Mouse (Mus musculus) stomach, embryonic 14.5 days (tissue): ENCODE measurements around the gene Olfr910. TPM values are rescaled to one million over a fixed set of nuclear protein-coding genes. Genes with fewer than 3 reads are reported as not detected.

Experiments used
- ATAC-seq: fragments of 200-750 bp; cut with Nextera tagmentation; 2 replicates; pipeline ENCODE4 v1.8.0; 2017; ENCODE audit warnings: low read depth, moderate TSS enrichment; ENCODE audit not compliant: insufficient number of reproducible peaks, insufficient read depth, low FRiP score
- H3K27ac ChIP-seq: fragments of 300-500 bp; sonication (generic); 2 replicates; pipeline ENCODE4 v1.5.1; 2014; ENCODE audit warnings: mild to moderate bottlenecking, low read length, moderate library complexity, mixed read lengths
- H3K27me3 ChIP-seq: fragments of 300-500 bp; sonication (generic); 2 replicates; pipeline ENCODE4 v1.6.1; 2014; ENCODE audit warnings: low read length, control low read depth, mixed read lengths; ENCODE audit not compliant: control insufficient read depth, insufficient read depth
- H3K36me3 ChIP-seq: fragments of 300-500 bp; sonication (generic); 2 replicates; pipeline ENCODE4 v1.6.1; 2014; ENCODE audit warnings: mild to moderate bottlenecking, control low read depth, low read length, moderate library complexity, mixed read lengths; ENCODE audit not compliant: control insufficient read depth, insufficient read depth
- H3K4me1 ChIP-seq: fragments of 300-500 bp; sonication (generic); 2 replicates; pipeline ENCODE4 v1.6.1; 2014; ENCODE audit warnings: low read length, control low read depth, mixed read lengths; ENCODE audit not compliant: control insufficient read depth, insufficient read depth
- H3K4me2 ChIP-seq: fragments of 300-500 bp; sonication (generic); replicated peaks from 2 replicates; pipeline ENCODE4 v1.6.1; 2014; ENCODE audit warnings: low read depth, low read length, control low read depth
- H3K4me3 ChIP-seq: fragments of 300-500 bp; sonication (generic); 2 replicates; pipeline ENCODE4 v1.5.1; 2014; ENCODE audit warnings: low read depth, low read length, control low read depth
- H3K9ac ChIP-seq: fragments of 300-500 bp; sonication (generic); replicated peaks from 2 replicates; pipeline ENCODE4 v1.6.1; 2014; ENCODE audit warnings: low read depth, mild to moderate bottlenecking, control low read depth, low read length, moderate library complexity, mixed read lengths
- H3K9me3 ChIP-seq: fragments of 300-500 bp; sonication (generic); 2 replicates; pipeline ENCODE4 v1.6.1; 2016; ENCODE audit warnings: low read depth, low read length, control low read depth; ENCODE audit not compliant: control insufficient read depth
- WGBS: fragments of 180-500 bp; shearing (Covaris S2); extraction: QIAGEN DNeasy Blood & Tissue Kit; methylation state at CpG from one replicate; pipeline ENCODE4 v1.1.7; 2014; 5-methylcytosine and 5-hydroxymethylcytosine counted together
- polyA plus RNA-seq: library from polyadenylated mRNA; unstranded; fragments of >200 nt; fragmentation: Nextera tagmentation; extraction: Ambion mirVana; gene quantifications from 2 replicates; pipeline ENCODE4 v1.2.1, GENCODE M21; 2014

Olfr910 gene
- polyA plus RNA-seq = not detected in 2 replicates

DNA sequence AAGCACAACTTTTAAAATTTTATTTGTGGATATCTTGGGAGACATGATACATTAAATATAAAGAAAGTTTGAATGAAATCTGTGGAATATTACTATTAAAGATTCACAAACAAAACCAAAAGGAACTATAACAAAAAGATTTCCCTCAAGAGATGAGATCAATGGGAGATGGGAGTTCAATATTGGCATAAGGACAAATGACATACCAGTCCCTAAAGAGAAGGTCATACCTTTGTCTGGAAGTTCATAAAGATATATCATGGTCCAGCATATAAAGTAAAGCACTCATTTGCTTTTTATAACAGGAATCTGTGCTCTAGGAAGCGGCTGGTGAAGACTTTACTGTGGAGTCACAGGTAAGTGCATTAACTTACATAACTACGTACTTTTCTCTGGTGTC, at the start of gene Olfr910:
Gene Olfr910, plus strand, starts transcription at position 301 of the 400 bp plus-strand sequence.
- 93% methylated on average over 2 of the region's 2 CpGs for WGBS
- H3K9me3 ChIP-seq = no peaks in the 10 kb centered on the region
- no peak within 1 kb of the TSS for H3K27ac ChIP-seq
- no peak for ATAC-seq
- H3K36me3 ChIP-seq = no peaks in the 10 kb centered on the region
- no peak within 1 kb of the TSS for H3K9ac ChIP-seq
- H3K4me3 ChIP-seq = no peak within 1 kb of the TSS
- H3K27me3 ChIP-seq = no peaks in the 10 kb centered on the region
- H3K4me2 ChIP-seq = no peak within 1 kb of the TSS
- no peaks in the 10 kb centered on the region for H3K4me1 ChIP-seq

DNA sequence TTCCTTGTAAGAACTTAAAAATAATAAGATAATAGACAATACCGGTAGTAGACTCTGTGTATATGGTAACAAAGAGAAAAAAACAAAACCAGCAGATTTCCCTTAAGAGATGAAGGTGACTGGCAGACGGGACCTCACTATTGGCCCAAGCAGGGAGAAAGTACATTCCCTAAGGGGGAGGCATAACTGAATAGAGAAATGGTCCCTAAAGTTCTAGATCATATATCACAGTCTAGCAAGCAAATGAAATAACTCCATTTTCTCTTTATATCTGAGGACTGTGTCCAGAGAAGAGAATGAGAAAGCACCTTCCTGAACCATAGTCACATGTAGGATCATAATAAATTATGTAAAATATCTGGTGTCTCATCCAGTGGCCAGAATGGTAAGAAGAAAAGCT, 42.1 kb upstream of the Olfr910 start, which contains the start of gene Olfr907:
Gene Olfr907, plus strand, starts transcription at position 301 of the 400 bp plus-strand sequence.
- no peak for ATAC-seq
- H3K9ac ChIP-seq = no peak within 1 kb of the TSS
- H3K4me1 ChIP-seq = no peaks in the 10 kb centered on the region
- no peak within 1 kb of the TSS for H3K4me3 ChIP-seq
- H3K9me3 ChIP-seq = no peaks in the 10 kb centered on the region
- no peaks in the 10 kb centered on the region for H3K27me3 ChIP-seq
- no peak within 1 kb of the TSS for H3K4me2 ChIP-seq
- no peak within 1 kb of the TSS for H3K27ac ChIP-seq
- 81% methylated on average over 2 of the region's 2 CpGs for whole genome bisulfite sequencing
- H3K36me3 ChIP-seq = no peaks in the 10 kb centered on the region

DNA sequence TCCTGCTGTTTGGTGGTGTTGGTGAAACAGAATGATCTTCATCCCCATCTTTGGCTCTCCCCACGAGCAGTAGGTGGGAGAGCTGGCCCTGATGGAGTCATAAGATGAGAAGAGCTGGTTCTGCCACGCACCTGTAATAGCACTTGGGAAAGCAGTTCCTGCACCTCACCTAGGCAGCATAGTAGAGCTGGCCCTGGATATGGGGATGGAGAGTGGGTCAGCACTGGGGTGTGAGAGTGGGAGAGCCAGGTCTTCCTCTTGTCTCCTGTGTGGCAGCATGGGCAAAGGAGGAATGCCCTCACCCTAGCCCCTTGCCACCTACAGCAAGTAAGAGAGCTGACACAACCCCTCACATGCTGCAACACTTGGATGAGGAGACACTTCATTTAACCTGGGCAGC, 25.3 kb upstream of the Olfr910 start:
- Histone ChIP-seq H3K27me3 (no peaks in the 10 kb centered on the region), H3K4me1 (no peaks in the 10 kb centered on the region), H3K27ac (no peak overlapping the region), H3K36me3 (no peaks in the 10 kb centered on the region), H3K4me2 (no peak overlapping the region), H3K9ac (no peak overlapping the region), H3K4me3 (no peak overlapping the region), H3K9me3 (no peaks in the 10 kb centered on the region)
- no peak for ATAC-seq
- WGBS = 70% methylated on average over 2 of the region's 2 CpGs

DNA sequence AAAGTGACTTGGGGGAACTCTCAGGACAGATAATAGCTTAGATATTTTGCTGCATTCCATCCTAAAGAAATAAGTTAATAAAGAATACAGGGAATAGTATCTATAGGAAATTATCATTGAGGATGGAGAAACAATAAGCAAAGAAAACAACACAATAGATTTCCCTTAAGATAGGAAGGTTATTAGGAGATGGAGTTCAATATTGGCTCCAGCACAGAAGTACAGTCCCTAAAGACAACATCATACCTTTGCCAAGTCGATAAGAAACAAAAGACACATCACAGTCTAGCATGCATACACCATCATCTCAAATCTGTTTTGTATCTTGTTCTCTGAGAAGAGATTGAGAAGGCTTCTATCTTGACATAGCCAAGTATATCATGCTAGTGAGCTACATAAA, 16.4 kb upstream of the Olfr910 start, which contains the start of gene Olfr911-ps1:
Gene Olfr911-ps1, plus strand, starts transcription at position 301 of the 400 bp plus-strand sequence.
- H3K27ac ChIP-seq = no peak within 1 kb of the TSS
- H3K4me2 ChIP-seq = no peak within 1 kb of the TSS
- 61% methylated on average over 1 of the region's 1 CpGs for WGBS
- no peak for ATAC-seq
- no peaks in the 10 kb centered on the region for H3K27me3 ChIP-seq
- H3K36me3 ChIP-seq = no peaks in the 10 kb centered on the region
- no peak within 1 kb of the TSS for H3K9ac ChIP-seq
- no peaks in the 10 kb centered on the region for H3K9me3 ChIP-seq
- no peak within 1 kb of the TSS for H3K4me3 ChIP-seq
- no peaks in the 10 kb centered on the region for H3K4me1 ChIP-seq

DNA sequence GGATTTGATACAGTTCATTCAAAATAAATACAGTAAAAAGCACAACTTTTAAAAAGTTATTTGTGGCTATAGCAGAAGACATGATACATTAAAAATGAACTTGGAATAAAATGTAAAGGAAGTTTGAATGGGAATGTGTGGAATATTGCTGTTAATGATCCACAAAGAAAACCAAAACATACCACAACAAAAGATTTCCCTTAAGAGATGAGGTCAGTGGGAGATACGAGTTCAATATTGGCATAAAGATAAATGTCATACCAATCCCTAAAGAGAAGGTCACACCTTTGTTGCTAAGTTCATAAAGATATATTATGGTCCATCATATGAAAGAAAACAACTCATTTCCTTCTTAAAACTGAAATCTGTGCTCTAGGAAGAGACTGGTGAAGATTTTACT, 42.2 kb downstream of the Olfr910 start, which contains the start of gene Olfr912:
Gene Olfr912, plus strand, starts transcription at position 301 of the 400 bp plus-strand sequence.
- Histone ChIP-seq H3K4me3 (no peak within 1 kb of the TSS), H3K27me3 (no peaks in the 10 kb centered on the region), H3K4me1 (no peaks in the 10 kb centered on the region), H3K4me2 (no peak within 1 kb of the TSS), H3K27ac (no peak within 1 kb of the TSS), H3K36me3 (no peaks in the 10 kb centered on the region), H3K9ac (no peak within 1 kb of the TSS), H3K9me3 (no peaks in the 10 kb centered on the region)
- ATAC-seq = no peak
- 47% methylated on average over 1 of the region's 1 CpGs for WGBS

Other genes with a start within 250 kb of the Olfr910 start
- gene Olfr896-ps1, start 246.7 kb upstream of the Olfr910 start, polyA plus RNA-seq = not detected in 2 replicates
- not detected in 2 replicates for gene Olfr25, start 208.8 kb upstream of the Olfr910 start, polyA plus RNA-seq
- gene Olfr898, start 189.4 kb upstream of the Olfr910 start, polyA plus RNA-seq = not detected in 2 replicates
- not detected in 2 replicates for gene Olfr250, start 171.0 kb upstream of the Olfr910 start, polyA plus RNA-seq
- gene Olfr251, start 160.8 kb upstream of the Olfr910 start, polyA plus RNA-seq = not detected in 2 replicates
- gene Olfr147, start 136.2 kb upstream of the Olfr910 start, polyA plus RNA-seq = not detected in 2 replicates
- not detected in 2 replicates for gene Olfr901, start 108.4 kb upstream of the Olfr910 start, polyA plus RNA-seq
- gene Olfr902, start 90.2 kb upstream of the Olfr910 start, polyA plus RNA-seq = not detected in 2 replicates
- gene Olfr904, start 74.7 kb upstream of the Olfr910 start, polyA plus RNA-seq = not detected in 2 replicates
- not detected in 2 replicates for gene Olfr905, start 66.7 kb upstream of the Olfr910 start, polyA plus RNA-seq
- gene Olfr906, start 50.8 kb upstream of the Olfr910 start, polyA plus RNA-seq = not detected in 2 replicates
- gene Olfr907, start 42.0 kb upstream of the Olfr910 start, polyA plus RNA-seq = not detected in 2 replicates
- gene Olfr911-ps1, start 16.3 kb upstream of the Olfr910 start, polyA plus RNA-seq = not detected in 2 replicates
- gene Olfr912, start 42.3 kb downstream of the Olfr910 start, polyA plus RNA-seq = not detected in 2 replicates
- not detected in 2 replicates for gene Olfr913, start 54.9 kb downstream of the Olfr910 start, polyA plus RNA-seq
- not detected in 2 replicates for gene Olfr914, start 67.3 kb downstream of the Olfr910 start, polyA plus RNA-seq
- gene Olfr916, start 122.0 kb downstream of the Olfr910 start, polyA plus RNA-seq = not detected in 2 replicates
- gene Olfr917, start 128.0 kb downstream of the Olfr910 start, polyA plus RNA-seq = not detected in 2 replicates
- gene Olfr918, start 136.8 kb downstream of the Olfr910 start, polyA plus RNA-seq = not detected in 2 replicates
- gene Olfr919, start 165.8 kb downstream of the Olfr910 start, polyA plus RNA-seq = not detected in 2 replicates
- gene Vwa5a, start 180.4 kb downstream of the Olfr910 start, polyA plus RNA-seq = 25.4 and 26.3 TPM in 2 replicates
- 0.08 and 0.17 TPM in 2 replicates for gene Olfr920, start 214.4 kb downstream of the Olfr910 start, polyA plus RNA-seq
- gene Olfr921, start 235.2 kb downstream of the Olfr910 start, polyA plus RNA-seq = not detected in 2 replicates